Mouse (Mus musculus) thymus, adult 2 months (tissue): Measurements from ENCODE around the gene Paf1.

Source experiments
- CTCF ChIP-seq: fragments of 200-500 bp; IDR thresholded peaks from 2 replicates; pipeline ENCODE4 v1.5.1; 2012; ENCODE audit warnings: mild to moderate bottlenecking, control low read depth, low read length, moderate library complexity, borderline replicate concordance; ENCODE audit not compliant: control insufficient read depth, poor library complexity, insufficient read depth; ENCODE audit errors: extremely low read depth
- POLR2A ChIP-seq: fragments of 200-500 bp; IDR thresholded peaks from 2 replicates; pipeline ENCODE4 v1.6.1; 2012; ENCODE audit warnings: mild to moderate bottlenecking, low read length, control low read depth, moderate library complexity; ENCODE audit not compliant: control insufficient read depth, poor library complexity, insufficient read depth; ENCODE audit errors: extremely low read depth

DNA sequence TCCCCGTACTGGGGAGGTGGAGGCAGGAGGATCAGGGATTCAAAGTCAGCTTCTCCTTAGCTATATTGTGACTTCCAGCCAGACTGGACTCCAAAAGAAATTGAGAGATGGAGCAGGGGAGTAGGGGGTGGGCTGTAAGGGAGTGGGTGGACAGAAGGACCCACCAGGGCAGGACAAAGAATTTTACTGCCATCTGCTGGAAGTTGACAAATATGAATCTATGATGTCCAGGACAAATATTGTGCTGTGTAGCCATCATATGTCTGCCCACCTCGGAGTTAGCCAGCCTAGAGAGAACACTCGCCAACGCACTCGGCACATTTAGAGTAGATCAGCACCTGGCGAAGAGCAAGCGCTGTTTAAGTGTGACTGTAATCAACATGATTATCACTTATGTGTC, 44.1 kb upstream of the Paf1 start:
- TF ChIP-seq CTCF (no peak), POLR2A (no peak)
